Comparison of ENCODE assay signal across 8 mouse cellular contexts in genomic region chr13:92529828-92530720, GRCm38 (mm10). TPM values are rescaled to one million over a fixed set of nuclear protein-coding genes. Genes with fewer than 3 reads are reported as not detected.
DNase-seq lines count a peak whose midpoint lies in the region; ATAC-seq and TF ChIP-seq lines count a peak whose summit lies in the region.

No protein-coding gene starts in this region.

- H3K9me3 ChIP-seq in embryonic facial prominence, embryonic 13.5 days, result no peaks in the 10 kb centered on the region
- H3K9me3 ChIP-seq in intestine, postnatal 0 days (ENCODE audit: control insufficient read depth), result no peaks in the 10 kb centered on the region

- H3K36me3 ChIP-seq in spleen, adult 2 months (ENCODE audit: control insufficient read depth, insufficient read depth, low read length), result no peaks in the 10 kb centered on the region
- H3K36me3 ChIP-seq in embryonic facial prominence, embryonic 13.5 days, result no peaks in the 10 kb centered on the region
- H3K36me3 ChIP-seq in intestine, postnatal 0 days (ENCODE audit: control insufficient read depth, insufficient read depth), result no peaks in the 10 kb centered on the region

- peak overlapping the region; percentile 94 for H3K27ac ChIP-seq in spleen, adult 2 months (ENCODE audit: insufficient read depth, low read length)
- peak overlapping the region; percentile 94 for H3K27ac ChIP-seq in embryonic facial prominence, embryonic 13.5 days
- H3K27ac ChIP-seq in intestine, postnatal 0 days (ENCODE audit: low read depth, low read length), result peak overlapping the region; percentile 93

- no peaks in the 10 kb centered on the region; the same call in 1 of the 2 replicates for H3K4me1 ChIP-seq in spleen, adult 2 months (ENCODE audit: control insufficient read depth, insufficient read depth, insufficient read length)
- H3K4me1 ChIP-seq in embryonic facial prominence, embryonic 13.5 days, result peaks cover 8% of the 10 kb centered on the region
- no peaks in the 10 kb centered on the region for H3K4me1 ChIP-seq in intestine, postnatal 0 days (replicated peaks; ENCODE audit: control insufficient read depth, insufficient read depth, low read length)

- DNase-seq in spleen, adult 2 months (ENCODE audit: low read depth in 1 of 2, low spot score in 2 of 2), result no peak
- DNase-seq in spleen, postnatal 10 days (ENCODE audit: low spot score in 2 of 2), result no peak
- no peak for DNase-seq in cerebellum, adult 9-11 months
- no peak for DNase-seq in layer of hippocampus, postnatal 25 days (ENCODE audit: extremely low spot score in 1 of 2, low spot score in 1 of 2)
- DNase-seq in kidney, postnatal 4 days, result no peak

- peak overlapping the region; percentile 90 for H3K9ac ChIP-seq in embryonic facial prominence, embryonic 13.5 days
- H3K9ac ChIP-seq in intestine, postnatal 0 days (ENCODE audit: low read depth, low read length), result peak overlapping the region; percentile 79

- H3K4me2 ChIP-seq in embryonic facial prominence, embryonic 13.5 days, result peak overlapping the region; percentile 64
- H3K4me2 ChIP-seq in intestine, postnatal 0 days (replicated peaks; ENCODE audit: low read depth), result peak overlapping the region; percentile 93

- peak; percentile 88 for ATAC-seq in embryonic facial prominence, embryonic 13.5 days (ENCODE audit: insufficient number of reproducible peaks, insufficient read depth, low FRiP score, low TSS enrichment, low read depth)
- ATAC-seq in intestine, postnatal 0 days, result no peak
- ATAC-seq in neutrophil, adult 5-6 weeks (ENCODE audit: extremely low read depth, insufficient number of reproducible peaks, low FRiP score, poor library complexity, severe bottlenecking), result peak; percentile 10; the same call in 1 of the 2 replicates

- H3K27me3 ChIP-seq in spleen, adult 2 months (ENCODE audit: control insufficient read depth, insufficient read depth, low read length), result no peaks in the 10 kb centered on the region
- no peaks in the 10 kb centered on the region for H3K27me3 ChIP-seq in embryonic facial prominence, embryonic 13.5 days
- H3K27me3 ChIP-seq in intestine, postnatal 0 days (replicated peaks; ENCODE audit: control insufficient read depth, insufficient read depth, low read length), result no peaks in the 10 kb centered on the region

- WGBS in spleen, adult 2 months, result 3% methylated on average over 47 of the region's 47 CpGs
- WGBS in embryonic facial prominence, embryonic 13.5 days, result 2% methylated on average over 44 of the region's 47 CpGs
- 2% methylated on average over 46 of the region's 47 CpGs for WGBS in intestine, postnatal 0 days

- TF ChIP-seq CTCF in spleen, adult 2 months (IDR thresholded peaks at IDR 0.05; ENCODE audit: extremely low read depth, insufficient read depth, insufficient read length, insufficient replicate concordance), result no peak
- no peak for TF ChIP-seq CTCF in intestine, postnatal 0 days (IDR thresholded peaks at IDR 0.05; ENCODE audit: low read depth)

- peak overlapping the region; percentile 94 for H3K4me3 ChIP-seq in spleen, adult 2 months (ENCODE audit: extremely low read depth, insufficient read depth, insufficient read length)
- H3K4me3 ChIP-seq in embryonic facial prominence, embryonic 13.5 days, result peak overlapping the region; percentile 77
- peak overlapping the region; percentile 77 for H3K4me3 ChIP-seq in intestine, postnatal 0 days (ENCODE audit: low read depth, low read length)

- TF ChIP-seq POLR2A in spleen, adult 2 months (IDR thresholded peaks at IDR 0.05; ENCODE audit: low read depth, low read length), result no peak

RNA-seq across cellular contexts. Expression of gene Zfyve16, which starts 0.6 kb away (rescaled TPM):
- polyA plus RNA-seq in spleen, adult 2 months (2012; rRNA removed), result 1.4 and 1.8 TPM in 2 replicates
- polyA plus RNA-seq in embryonic facial prominence, embryonic 13.5 days (2015; fragmentation: Nextera tagmentation; extraction: Ambion mirVana), result 12.2 and 14.9 TPM in 2 replicates
- 3.5 TPM in 2 replicates for polyA plus RNA-seq in intestine, postnatal 0 days (2015; fragmentation: Nextera tagmentation; extraction: Ambion mirVana)
- 22.2 and 27.7 TPM in 2 replicates for total RNA-seq in neutrophil, adult 5-6 weeks (2017)
- total RNA-seq in layer of hippocampus, postnatal 25 days (2021), result 10 to 100 TPM; 15.4 to 21.7 TPM

RNA-seq across cellular contexts. Expression of gene Spz1, which starts 45.9 kb away (rescaled TPM):
- not detected in 2 replicates for polyA plus RNA-seq in spleen, adult 2 months (2012; rRNA removed)
- polyA plus RNA-seq in embryonic facial prominence, embryonic 13.5 days (2015; fragmentation: Nextera tagmentation; extraction: Ambion mirVana), result not detected in 2 replicates
- polyA plus RNA-seq in intestine, postnatal 0 days (2015; fragmentation: Nextera tagmentation; extraction: Ambion mirVana), result not detected in 2 replicates
- total RNA-seq in neutrophil, adult 5-6 weeks (2017), result not detected in 2 replicates
- not detected for total RNA-seq in layer of hippocampus, postnatal 25 days (2021)

RNA-seq across cellular contexts. Expression of gene Fam151b, which starts 46.3 kb away (rescaled TPM):
- 0.81 and 0.96 TPM in 2 replicates for polyA plus RNA-seq in spleen, adult 2 months (2012; rRNA removed)
- polyA plus RNA-seq in embryonic facial prominence, embryonic 13.5 days (2015; fragmentation: Nextera tagmentation; extraction: Ambion mirVana), result 0.18 and 0.52 TPM in 2 replicates
- 0.29 and 0.46 TPM in 2 replicates for polyA plus RNA-seq in intestine, postnatal 0 days (2015; fragmentation: Nextera tagmentation; extraction: Ambion mirVana)
- total RNA-seq in neutrophil, adult 5-6 weeks (2017), result 5.9 and 6.5 TPM in 2 replicates
- total RNA-seq in layer of hippocampus, postnatal 25 days (2021), result 10 to 100 TPM; 10.4 to 11.6 TPM
